Mouse (Mus musculus): Measurements from ENCODE around the gene Odf3b. TPM values are rescaled to one million over a fixed set of nuclear protein-coding genes. Genes with fewer than 3 reads are reported as not detected.

The Odf3b gene
- polyA plus RNA-seq (2012): not detected in 2 replicates

DNA sequence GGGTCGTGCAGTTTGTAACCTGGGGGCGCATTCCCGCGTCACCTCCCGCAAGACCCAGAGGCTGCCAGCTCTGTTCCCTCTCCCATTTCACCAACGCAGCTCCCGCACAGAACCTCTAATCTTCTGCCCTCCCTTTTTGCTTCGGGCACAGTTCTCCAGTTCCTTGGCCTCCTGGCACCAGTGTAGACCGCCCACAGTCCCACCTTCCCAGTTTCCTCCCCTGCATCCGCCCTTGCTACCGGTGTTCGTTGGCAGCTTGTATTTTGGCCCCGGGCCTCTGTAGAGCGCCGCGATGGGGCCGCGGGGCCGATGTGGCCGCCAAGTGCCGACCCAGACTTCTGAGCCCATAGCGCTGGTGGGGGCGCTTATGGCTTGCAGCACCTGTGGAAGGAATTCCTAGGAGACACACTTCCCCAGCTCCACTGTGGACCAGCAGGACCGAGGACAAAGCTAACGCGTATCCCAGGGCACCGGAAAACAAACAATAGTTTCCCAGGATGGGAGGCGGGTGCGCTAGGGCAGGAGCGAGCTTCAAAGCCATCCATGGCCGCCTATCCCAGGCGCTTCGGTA is at the start of gene Odf3b:
TSS of gene Odf3b (minus strand) at position 452 of the 571 bp plus-strand sequence.
- TF ChIP-seq GATA1 (IDR thresholded peaks at IDR 0.05; ENCODE audit: low read length): no peak

DNA sequence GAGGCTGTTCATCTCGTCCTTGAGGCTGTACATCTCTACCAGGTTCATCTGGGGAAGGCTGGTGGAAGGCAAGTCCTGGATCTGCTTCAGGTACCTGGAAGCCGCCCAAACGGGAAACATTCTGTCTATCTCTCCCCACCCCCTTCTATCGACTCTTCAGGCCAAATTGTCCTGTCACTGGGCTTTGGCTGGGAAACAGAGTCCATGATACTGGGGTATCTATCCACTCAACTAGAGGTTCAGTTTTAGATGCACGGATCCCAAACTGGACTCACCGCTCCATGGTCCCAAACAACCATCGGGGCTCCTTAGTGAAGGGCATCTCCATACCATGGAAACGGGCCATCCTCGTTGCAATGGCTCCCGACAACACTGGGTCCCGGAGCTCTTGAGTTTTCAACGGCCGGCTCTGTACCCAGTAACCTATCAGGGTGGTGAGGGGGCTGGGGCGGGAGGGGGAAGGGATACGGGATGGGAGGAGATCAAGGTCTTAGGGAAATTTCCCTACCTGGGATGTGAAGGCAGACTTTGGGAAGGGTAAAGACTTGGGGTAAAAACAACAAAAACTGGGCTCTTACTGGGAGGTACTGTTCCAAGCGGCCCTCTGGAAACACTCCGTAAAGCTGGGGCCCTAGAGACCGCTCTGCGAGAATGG is 49.2 kb upstream of the Odf3b start:
- TF ChIP-seq GATA1 (IDR thresholded peaks at IDR 0.05; ENCODE audit: low read length): no peak

DNA sequence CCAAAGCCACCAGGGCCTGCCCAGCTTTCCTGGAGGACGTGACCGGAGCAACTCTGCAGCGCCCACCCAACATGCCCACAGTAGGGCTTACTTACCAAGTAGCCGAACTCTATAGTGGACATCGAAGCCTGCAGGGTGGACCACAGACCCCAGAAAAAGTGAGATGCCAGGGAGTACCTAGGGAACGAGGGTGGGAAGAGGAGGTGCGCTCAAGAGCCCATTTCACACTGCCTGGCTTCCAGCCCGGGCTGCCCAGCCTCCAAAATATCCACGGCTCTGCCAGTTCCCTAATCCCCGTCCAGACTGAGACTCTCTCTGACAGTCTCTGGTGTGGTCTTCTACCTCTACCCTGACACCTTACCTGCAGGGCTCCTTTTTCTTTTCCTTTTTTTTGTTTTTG is 47.6 kb upstream of the Odf3b start:
- TF ChIP-seq GATA1 (IDR thresholded peaks at IDR 0.05; ENCODE audit: low read length): no peak

DNA sequence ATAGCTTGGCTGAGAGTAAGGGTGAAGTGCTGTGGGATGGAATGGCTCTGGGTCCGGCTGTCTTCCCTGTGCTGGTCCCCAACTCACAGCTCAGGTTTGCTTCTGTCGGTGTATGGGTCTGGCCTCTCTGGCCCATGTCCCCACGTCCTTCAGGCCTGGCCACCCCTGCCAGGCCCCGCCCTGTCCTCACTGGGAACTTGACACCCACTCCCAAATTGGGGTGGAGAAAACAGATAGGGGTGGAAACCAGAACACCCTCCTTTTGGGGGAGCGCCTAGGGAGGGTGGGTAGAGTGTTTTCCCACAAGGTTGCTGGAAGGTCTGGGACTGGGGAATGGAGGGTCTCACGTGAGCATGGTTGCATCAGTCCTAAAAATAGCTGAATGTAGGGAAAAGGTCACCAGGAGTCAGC is 46.6 kb upstream of the Odf3b start, which contains the start of gene Cpt1b:
TSS of gene Cpt1b (minus strand) at position 153 of the 411 bp plus-strand sequence.
- TF ChIP-seq GATA1 (IDR thresholded peaks at IDR 0.05; ENCODE audit: low read length): no peak

DNA sequence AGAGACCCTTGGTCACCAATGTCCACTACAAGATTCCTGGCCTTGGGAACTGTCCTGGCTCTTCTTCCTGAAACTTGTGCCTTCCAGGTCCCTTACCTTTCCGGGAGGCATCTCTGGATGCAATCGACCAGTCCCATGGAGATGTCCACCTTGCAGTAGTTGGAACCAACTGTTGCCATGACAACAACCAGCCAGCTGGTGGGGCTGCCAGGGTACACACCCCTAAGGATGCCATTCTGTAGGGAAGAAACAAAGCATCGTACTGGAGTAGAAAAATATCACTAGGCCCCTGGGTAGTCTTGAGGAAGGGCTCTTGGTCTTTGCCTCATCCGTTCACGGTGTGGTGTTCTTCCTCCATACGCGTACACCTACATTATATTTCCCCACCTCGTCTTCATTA is 45.5 kb upstream of the Odf3b start:
- TF ChIP-seq GATA1 (IDR thresholded peaks at IDR 0.05; ENCODE audit: low read length): no peak

DNA sequence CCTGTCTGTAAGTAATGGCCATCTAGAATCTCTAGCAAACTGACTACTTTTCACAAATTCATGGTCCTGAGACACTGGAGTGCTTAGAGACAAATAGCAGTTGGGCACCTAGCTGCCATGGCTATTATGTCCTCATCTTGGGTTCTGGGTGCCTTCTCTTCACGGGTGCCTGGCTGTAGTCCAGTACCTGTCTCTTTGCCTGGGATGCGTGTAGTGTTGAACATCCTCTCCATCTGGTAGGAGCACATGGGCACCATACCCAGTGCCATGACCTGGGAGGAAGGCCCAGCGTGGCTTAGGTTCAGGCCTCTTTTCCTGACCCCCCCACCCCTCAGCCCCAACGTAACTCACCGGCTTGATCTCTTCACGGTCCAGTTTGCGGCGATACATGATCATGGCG is 42.9 kb upstream of the Odf3b start:
- no peak for TF ChIP-seq GATA1 (IDR thresholded peaks at IDR 0.05; ENCODE audit: low read length)

DNA sequence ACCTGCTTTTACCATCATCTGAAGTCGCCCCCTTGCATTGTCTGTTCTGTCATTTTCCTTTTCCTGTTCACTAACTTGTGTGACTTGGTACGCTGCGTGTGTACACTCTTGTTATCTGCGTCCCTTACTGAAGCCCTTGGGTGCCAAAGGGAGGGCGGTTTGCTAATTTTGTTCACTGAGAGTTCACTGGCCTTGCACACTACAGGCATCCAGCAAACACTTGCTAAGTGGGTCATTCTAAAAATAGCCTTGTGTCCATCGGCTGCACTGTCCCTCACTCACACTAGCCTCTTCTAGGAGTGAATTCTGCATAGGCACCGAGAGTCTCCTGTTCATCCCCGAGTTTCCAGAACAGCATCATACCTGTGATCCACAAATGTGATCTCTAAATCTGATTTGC is 36.2 kb upstream of the Odf3b start:
- TF ChIP-seq GATA1 (IDR thresholded peaks at IDR 0.05; ENCODE audit: low read length): no peak

DNA sequence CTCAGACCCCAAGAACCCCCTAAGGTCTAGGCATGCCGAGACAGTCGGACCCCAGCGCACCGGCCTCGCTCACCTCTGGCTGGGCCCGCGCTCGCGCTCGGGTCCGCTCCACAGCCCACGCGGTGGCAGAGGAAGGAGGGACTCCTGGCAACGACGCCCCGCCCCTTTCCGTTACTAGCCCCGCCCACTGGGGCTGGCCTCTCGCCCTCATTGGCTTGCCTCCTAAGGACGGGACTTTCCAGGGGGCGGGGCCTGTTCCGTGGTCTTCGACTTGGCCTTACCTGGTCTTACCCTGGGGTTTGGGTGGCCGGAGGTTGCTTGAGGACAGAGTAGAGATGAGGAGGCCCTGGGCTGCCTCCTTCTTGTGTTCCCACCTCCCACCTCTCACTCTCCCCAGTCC is 31.0 kb upstream of the Odf3b start, which contains the start of gene Syce3:
TSS of gene Syce3 (minus strand) at position 386 of the 400 bp plus-strand sequence.
- no peak for TF ChIP-seq GATA1 (IDR thresholded peaks at IDR 0.05; ENCODE audit: low read length)

DNA sequence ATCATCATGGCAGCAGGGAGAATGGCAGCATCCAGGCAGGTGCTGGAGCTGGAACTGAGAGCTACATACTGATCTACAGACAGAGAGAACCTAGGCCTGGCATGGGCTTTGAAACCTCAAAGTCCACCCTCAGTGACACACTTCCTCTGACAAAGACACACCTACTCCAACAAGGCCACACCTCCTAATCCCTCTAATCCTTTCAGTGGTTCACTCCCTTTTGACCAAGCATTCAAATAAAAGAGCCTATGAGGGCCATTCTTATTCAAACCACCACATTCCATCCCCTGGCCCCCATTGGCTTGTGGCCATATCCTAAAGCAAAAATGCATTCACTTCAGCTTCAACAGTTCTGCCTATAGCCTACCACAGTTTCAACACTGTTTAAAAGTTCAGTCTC is 27.6 kb upstream of the Odf3b start:
- no peak for TF ChIP-seq GATA1 (IDR thresholded peaks at IDR 0.05; ENCODE audit: low read length)

DNA sequence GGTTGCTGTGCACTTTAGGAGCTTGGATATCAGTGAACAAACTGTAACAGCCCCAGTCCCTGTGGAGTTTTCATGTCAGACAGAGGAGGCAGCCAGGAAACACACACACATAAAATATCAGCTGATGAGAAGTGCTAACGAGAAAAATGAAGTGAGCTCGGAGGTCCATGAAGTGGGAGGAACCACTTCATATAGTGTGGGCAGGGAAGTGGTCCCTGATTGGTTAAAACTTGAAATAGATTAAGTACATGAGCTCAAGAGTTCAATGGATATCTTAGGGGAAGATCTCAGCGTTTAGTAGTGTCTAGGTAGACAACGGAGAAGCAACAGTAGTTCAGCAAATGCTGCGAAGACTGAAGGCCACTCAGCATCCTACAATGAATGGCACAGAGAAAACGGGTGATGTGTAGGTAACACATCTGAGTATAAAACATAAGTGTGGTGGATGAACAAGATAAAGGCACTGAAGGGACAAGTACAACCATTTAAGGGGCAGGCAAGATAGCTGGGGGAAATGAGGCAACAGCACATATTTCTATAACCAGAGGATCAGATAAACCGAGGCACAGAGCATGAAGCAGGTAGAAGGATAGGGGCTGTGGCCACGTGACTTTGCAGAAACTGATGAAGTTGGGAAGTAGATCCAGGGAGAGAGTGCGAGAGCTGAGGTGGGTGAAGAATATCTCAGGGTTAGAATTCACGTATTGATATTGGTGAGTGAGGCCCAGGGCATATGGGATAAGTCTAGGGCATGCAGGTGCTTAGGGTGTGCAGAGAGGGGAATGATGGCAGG is 25.9 kb upstream of the Odf3b start:
- no peak for TF ChIP-seq GATA1 (IDR thresholded peaks at IDR 0.05; ENCODE audit: low read length)

DNA sequence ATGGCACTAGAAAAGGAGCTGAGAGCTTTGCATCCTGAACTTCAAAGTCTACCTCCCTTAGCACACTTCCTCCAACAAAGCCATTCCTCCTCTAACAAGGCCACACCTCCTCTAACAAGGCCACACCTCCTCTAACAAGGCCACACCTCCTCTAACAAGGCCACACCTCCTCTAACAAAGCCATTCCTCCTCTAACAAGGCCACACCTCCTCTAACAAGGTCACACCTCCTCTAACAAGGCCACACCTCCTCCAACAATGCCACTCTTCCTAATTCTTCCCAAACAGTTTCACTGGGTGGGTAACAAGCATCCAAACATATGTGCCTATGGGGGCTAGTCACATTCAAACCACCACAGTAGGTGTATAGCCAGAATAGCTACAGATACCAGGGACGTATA is 23.4 kb upstream of the Odf3b start:
- no peak for TF ChIP-seq GATA1 (IDR thresholded peaks at IDR 0.05; ENCODE audit: low read length)

DNA sequence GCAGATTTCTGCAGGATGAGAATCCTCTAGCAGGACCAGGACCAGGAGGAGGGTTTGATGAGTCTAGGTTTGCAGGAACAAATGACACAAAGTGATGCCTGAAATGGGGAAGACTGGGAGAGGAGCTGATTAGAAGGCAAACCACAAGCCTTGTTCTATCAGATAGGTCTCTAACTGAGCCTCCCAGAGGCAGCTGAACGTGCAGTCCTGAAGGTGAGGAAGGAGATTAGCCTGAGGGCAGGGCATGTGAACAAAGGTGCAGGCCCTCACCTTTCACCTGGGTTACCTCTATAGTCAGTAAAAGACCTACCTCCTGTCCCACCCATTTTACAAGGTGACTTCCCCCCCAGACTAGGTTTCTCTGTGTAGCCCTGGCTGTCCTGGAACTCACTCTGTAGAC is 20.6 kb upstream of the Odf3b start:
- no peak for TF ChIP-seq GATA1 (IDR thresholded peaks at IDR 0.05; ENCODE audit: low read length)

DNA sequence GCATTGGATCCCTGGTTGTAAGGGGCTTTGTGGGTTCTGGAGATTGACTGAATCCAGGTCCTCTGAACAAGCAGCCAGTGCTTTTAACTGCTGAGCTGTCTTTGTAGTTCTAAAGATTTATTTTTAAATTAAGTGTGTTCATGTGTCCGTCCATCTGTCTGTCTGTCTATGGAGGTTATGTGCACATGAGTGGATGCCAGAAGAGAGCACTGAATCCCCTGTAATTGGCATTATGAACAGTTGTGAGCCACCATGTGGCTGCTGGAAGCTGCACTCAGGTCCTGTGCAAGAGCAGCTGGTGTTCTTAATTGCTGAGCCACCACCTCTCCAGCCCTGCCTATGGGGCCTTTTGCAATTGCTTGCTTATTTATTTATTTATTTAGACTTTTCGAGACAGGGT is 19.1 kb upstream of the Odf3b start:
- no peak for TF ChIP-seq GATA1 (IDR thresholded peaks at IDR 0.05; ENCODE audit: low read length)

DNA sequence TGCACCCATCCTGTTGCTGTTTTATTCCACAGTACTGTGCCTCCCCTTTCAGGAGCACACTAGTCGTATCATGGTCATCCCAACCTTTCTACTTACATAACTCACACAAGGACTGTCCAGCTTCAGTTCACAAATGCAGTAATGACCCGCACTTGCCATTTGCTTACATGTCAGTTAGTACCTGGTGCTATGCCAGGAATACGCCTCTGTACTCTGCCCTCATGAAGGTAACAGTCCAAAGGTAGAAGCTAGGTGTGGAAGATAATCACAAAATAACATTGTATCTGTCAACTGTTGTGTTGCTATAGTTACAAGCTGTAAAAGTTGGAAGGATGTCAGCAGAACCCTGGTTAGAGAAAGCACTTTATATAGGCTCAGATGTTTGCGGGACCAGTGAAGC is 17.8 kb upstream of the Odf3b start:
- no peak for TF ChIP-seq GATA1 (IDR thresholded peaks at IDR 0.05; ENCODE audit: low read length)

DNA sequence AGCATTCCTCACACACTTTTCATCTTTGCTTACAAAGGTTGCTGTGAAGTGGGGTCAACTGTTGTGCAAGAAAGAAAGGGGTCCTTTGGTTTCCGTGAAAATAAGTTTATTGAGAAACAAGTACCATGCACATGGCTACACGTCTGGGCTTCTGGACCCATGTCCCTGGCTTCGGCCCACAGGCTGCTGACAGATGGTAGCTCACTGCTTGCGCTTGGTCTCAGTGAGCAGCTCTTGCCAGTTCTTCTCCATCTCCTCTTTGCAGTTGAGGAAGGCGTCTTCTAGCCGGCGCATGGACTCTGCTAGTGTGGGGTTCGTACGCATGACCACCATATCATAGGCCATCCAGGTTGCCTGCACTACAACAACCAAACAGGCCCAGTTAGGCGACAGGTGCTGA is 11.0 kb upstream of the Odf3b start:
- TF ChIP-seq GATA1 (IDR thresholded peaks at IDR 0.05; ENCODE audit: low read length): no peak

DNA sequence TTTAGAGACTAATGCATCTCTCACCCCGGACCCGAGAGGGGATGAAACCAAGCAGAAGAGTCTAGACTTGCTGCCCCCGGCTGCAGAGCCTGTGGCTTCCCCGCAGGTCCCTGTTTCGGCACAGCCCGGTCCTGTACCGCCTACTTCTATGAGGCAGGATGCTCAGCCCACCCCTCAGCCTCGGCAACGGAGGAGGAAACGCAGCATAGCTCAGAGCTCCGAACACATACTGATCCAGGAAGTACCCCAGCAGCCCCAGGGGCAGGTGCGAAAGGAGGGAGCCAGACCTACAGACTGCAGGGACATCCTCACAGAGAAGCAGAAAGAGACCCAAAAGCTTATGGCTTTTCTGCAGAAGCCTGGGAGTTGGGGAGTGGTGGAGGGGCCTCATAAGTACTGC is 8.0 kb upstream of the Odf3b start:
- no peak for TF ChIP-seq GATA1 (IDR thresholded peaks at IDR 0.05; ENCODE audit: low read length)

DNA sequence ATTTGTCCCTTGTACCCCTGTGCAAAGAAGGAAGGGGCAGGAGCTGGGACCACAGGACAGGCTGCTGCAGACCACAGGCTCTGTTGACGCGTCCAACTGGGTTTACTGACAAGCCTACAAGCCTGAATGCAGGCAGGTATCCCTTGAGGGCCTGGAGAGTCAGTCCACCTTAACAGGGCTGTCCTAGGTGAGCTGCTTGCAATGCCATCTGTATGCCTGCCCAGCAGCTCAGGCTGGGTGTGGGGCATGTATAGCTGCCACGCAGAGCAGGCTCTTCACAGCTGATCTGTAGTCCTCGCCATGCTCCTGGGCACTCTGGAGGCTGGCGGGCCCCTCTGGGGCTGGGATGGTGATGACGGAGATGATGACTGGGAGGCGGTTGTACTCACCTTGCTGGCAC is 5.5 kb upstream of the Odf3b start, which contains the start of gene Klhdc7b:
TSS of gene Klhdc7b (plus strand) at position 301 of the 400 bp plus-strand sequence.
- no peak for TF ChIP-seq GATA1 (IDR thresholded peaks at IDR 0.05; ENCODE audit: low read length)
